Mouse (Mus musculus) kidney, adult 2 months (tissue): Measurements from ENCODE around the gene Ado.

Experiments
- CTCF ChIP-seq: fragments of 200-500 bp; conservative IDR thresholded peaks from 2 replicates; pipeline ENCODE4 v1.5.1; 2011; ENCODE audit warnings: low read depth, mild to moderate bottlenecking, control low read depth, low read length, moderate library complexity, mixed read lengths; ENCODE audit not compliant: insufficient read depth, insufficient read length
- POLR2A ChIP-seq: fragments of 200-500 bp; IDR thresholded peaks from one replicate; pipeline ENCODE4 v1.6.1; 2011; ENCODE audit warnings: low read depth, low read length, control low read depth

GRCm38 (mm10) chr10:67524694-67525093, 24.1 kb downstream of the Ado start:
- TF ChIP-seq CTCF (no peak), POLR2A (no peak)
